Mouse (Mus musculus) retina, postnatal 7 days (tissue): ENCODE measurements around the gene Mrgprh.
"Not testable (repeated sequence)": the region's sequence is repeated elsewhere in the genome, so short reads cannot be mapped to it uniquely, and the experiment has no call there.

Experiments used
- DNase-seq: peaks from one replicate; pipeline ENCODE4 v3.0.0-alpha.2; 2012; ENCODE audit warnings: low read depth, low spot score

Mrgprh gene

GRCm38 (mm10) chr17:12868043-12868442, 7.8 kb upstream of the Mrgprh start, which contains the start of gene Mas1:
Mas1 (minus strand) TSS chr17:12868143.
- no peak for DNase-seq

- DNase-seq: no peak
These were observed 7.2 kb upstream of the Mrgprh start for GRCm38 (mm10) chr17:12868640-12869039.

DNA sequence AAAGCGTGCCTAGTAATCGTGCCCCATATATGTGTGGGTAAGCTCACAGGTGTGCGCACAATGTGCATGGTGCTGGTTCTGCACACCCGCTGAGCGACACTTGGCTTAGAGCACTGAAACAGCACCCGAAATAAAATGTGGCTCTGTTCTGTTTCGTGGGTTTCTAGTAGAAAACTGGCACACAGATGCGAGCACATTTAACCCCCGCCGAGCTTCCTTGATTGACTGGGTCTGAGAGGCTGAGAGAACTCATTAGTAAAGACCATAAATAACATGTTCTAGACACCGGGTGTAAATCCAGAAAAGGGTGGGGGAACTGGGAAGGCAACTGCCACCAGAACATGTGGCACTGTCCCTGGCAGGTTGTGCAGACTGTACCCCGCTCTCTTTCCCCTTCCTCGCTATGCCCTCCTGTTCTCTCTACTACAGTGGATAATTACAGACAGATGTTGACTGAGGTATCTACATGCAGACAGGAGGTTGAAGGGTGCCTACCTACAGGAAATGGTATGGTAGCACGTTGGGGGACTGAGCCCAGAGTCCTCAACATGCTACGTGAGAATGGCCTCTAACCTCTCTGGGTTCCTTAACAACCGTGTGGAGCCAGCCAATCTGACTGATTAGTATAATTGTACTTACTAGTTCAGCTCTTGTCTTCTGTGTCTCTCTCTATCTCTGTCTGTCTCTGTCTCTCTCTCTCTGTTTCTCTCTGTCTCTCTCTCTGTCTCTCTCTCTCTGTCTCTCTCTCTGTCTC, 3.4 kb upstream of the Mrgprh start:
- DNase-seq: no peak

DNA sequence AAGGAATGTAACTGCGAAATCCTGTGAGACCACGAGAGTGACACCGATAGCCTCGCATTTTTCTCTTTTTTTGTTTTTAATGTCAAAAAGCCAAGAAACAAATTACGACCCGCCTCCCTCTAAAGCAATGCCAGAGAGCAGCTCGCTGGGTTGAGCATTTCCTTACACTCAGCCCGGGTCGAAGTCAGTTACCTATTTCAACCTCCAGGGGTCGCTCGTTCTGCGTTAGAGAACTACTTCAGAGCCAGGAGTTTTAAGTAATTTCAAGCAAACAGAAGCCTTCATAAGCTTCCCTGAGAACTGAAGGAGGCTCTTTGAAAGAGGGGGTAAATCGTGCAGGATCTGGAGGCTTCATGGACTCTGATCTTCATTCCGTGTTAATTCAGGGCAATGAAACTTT, 4.3 kb downstream of the Mrgprh start:
- peak; percentile 61 for DNase-seq

DNA sequence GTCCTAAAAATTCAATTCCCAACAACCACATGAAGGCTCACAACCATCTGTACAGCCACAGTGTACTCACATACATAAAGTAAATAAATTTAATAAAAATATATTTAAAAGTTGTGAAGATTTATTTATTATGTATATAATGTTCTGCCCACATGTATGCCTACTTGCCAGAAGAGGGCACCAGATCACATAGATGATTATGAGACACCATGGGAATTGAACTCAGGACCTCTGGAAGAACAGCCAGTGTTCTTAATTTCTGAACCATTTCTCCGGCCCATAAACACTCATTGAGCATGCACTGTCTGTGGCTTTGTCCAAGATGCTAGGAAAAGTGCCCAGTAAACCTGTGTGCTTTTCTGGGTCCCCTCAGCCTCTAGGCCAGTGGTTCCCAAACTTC, 5.4 kb downstream of the Mrgprh start:
- DNase-seq: no peak

DNA sequence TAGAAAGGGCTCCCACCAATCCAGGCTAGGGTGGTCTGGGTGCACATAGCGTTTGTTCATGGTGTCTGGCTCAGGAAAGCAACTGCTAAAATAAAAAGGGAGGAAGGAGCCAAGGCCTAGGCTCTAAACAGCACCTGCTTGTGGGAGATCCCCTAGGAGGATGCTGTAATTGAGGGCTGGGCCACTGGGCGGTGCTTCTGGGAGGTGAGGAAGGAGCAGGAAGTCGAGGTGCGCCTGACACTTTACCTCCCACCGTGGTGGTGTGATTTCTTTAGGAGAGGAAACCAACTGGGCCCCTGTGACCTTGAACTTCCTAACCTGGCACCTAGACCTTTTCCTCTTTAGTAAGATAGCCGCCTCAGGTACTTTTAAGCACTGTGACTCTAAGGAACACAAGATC, 10.8 kb downstream of the Mrgprh start:
- DNase-seq: no peak

- no peak for DNase-seq
These were observed 11.4 kb downstream of the Mrgprh start for GRCm38 (mm10) chr17:12887021-12887775.

GRCm38 (mm10) chr17:12891054-12891453, 15.2 kb downstream of the Mrgprh start:
- DNase-seq: no peak

- no peak for DNase-seq
These were observed 16.2 kb downstream of the Mrgprh start for GRCm38 (mm10) chr17:12892033-12892432.

- DNase-seq: no peak
These were observed 21.8 kb downstream of the Mrgprh start for GRCm38 (mm10) chr17:12897674-12898073.

GRCm38 (mm10) chr17:12898607-12899006, 22.8 kb downstream of the Mrgprh start:
- DNase-seq: not testable (repeated sequence)

GRCm38 (mm10) chr17:12902291-12902690, 26.5 kb downstream of the Mrgprh start:
- DNase-seq: no peak

DNA sequence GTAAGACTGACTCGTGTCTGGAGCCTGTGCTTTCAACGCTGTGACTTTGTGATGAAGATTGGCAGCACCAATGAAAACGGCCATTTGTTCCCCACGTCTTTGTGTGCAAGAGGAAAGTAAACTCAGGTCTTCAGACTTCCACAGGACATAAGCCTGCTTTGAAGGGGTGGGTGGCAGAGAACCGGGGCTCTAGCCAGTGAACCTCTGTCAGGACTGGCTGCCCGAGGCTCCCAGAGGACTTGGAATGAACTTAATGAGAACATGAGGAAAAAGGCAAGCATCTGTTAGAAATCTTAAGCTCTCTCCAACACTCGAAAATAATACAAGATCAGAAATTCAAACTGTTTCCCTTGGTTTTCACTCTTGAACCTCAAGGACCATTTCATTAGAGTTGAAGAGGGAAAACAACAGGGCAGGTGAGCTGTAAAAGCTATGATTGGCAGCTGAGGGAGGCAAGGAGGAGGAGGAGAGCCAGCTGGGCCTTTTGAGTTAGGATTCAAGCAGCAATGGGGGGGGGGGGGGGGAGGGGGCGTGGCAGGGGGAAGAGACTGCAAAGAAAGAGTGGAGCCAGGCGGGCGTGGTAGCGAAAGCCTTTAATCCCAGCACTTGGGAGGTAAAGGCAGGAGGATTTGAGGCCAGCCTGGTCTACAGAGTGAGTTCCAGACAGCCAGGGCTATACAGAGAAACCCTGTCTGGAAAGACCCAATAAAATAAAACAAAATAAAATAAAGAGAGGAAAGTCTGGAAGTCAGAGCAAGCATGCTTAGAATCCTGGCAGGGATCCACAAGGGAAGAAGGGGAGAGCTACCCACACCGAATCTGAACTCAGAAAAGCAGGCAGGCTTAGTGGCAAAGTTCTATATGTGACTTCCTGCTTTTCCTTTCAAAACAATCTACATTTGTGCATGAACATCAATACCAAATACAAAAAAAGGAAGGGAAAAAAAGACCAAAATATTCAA, 27.8 kb downstream of the Mrgprh start:
- DNase-seq: no peak

DNA sequence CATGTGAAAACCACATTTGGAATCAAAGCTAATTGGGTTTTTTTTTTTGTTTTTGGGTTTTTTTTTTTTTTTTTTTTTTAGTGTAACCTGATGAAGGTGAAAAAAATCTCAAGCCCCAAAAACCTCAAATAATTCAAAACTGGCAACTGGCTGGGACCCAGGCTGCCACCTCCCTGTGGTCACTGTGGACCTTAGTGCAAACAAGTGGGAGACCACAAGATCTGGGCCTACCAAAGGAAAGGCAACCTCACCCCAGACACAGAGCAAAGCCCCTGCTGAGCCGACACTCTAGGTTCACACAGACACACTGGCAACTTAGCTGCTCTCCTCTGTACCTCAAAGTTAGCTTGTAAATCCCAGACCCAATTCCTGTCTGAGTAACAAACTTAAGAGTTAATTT, 28.5 kb downstream of the Mrgprh start:
- DNase-seq: no peak

DNA sequence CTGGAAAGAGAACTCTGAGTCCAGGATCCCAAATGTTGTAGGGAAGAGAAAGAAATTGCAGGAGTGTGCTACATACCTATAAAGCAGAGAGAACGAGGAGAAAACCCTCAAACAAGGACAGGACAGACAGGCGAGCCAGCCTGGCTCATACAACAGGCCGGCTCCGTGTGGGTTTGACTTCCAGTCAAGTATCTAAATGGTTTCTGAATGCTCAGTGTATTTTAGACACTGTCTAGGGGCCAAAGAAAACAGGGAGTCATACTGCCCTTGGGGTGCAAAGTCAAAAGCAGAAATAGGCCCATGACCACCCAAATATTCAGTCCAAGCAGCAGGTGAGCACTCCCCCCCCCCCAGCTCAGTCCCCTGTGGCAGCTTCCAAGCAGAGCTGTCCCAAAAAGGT, 30.0 kb downstream of the Mrgprh start:
- DNase-seq: no peak

DNA sequence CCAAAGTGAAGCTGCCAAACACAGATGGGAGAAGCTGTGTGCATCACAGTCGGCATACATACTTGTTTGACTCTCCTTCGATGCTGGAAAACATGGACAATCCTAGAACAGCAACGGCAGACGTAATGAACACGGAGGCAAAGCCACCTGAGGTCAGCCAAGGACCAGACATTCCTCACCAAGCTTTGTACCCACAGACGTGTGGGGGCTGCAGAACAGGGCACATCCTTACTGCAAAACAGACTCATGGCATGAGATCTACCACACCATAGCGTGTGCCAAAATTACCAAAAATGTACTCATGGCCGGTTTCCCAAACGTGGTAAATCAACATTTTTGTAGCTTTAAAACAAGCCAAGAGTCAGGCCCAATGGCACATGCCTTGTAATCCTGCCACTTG, 30.6 kb downstream of the Mrgprh start:
- DNase-seq: no peak

- DNase-seq: no peak
These were observed 33.8 kb downstream of the Mrgprh start, which contains the start of gene Pnldc1 for GRCm38 (mm10) chr17:12909361-12910280. Pnldc1 (minus strand) TSS chr17:12910230.

GRCm38 (mm10) chr17:12910391-12910790, 34.6 kb downstream of the Mrgprh start:
- DNase-seq: no peak

DNA sequence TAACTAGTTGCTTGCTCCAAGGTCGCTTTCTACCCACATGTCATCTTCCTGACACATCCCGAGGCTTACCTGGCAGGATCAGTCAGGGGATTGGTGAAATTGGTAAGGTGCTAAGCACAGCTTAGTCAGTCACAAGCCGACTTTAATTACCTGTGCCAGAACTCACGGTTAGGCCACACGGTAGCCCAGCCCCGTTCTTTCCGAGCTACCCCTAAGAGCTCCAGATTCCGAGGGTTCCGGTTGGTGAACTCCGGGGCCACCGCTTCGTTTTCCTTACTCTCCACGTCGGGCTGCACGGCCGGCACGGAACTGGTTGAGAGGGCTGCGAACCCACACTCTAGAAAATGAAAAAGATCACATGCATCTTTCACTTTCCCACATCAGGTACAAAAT, 39.6 kb downstream of the Mrgprh start, which contains the start of gene Tcp1:
TSS of gene Tcp1 (plus strand) at position 214 of the 393 bp plus-strand sequence.
- DNase-seq: peak; percentile 6

- DNase-seq: peak; percentile 99
These were observed 40.2 kb downstream of the Mrgprh start, which contains the start of gene Mrpl18 for GRCm38 (mm10) chr17:12915881-12916583. Mrpl18 (minus strand) TSS chr17:12916345.
